Mouse (Mus musculus): ENCODE data around the gene Itgb8. TPM values are rescaled to one million over a fixed set of nuclear protein-coding genes. Genes with fewer than 3 reads are reported as not detected.

Gene Itgb8
- total and polyA plus RNA-seq, 2 experiments from 2014 or later = 10.7 to 33.4 TPM

DNA sequence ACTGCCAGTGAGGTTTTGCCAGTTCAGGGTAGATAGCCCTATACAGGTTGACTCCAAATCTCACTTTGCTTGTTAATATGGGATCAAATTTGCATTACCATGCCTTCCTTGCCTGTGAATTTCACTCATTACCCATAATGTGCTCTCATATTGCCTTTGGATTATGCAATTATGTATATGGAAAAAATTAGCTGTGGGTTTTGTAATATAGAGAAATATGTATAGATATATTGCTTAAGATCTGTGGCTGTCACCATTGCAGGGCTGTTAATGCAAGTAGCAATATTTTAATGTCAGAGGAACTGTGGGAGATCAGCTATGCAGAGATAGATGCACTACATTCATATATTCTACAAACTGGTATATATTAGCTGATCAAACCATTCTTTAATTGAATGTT lies 43.5 kb downstream of the Itgb8 start:
- H3K9me3 ChIP-seq (ENCODE audit: low read length) = no peaks in the 10 kb centered on the region
- no peak overlapping the region for H3K4me3 ChIP-seq (ENCODE audit: low read length)
- ATAC-seq (no peak), DNase-seq (ENCODE audit: low spot score) (no peak)
- H3K36me3 ChIP-seq (ENCODE audit: insufficient read depth, low read length) = no peaks in the 10 kb centered on the region
- H3K9ac ChIP-seq (replicated peaks; ENCODE audit: low read length) = no peak overlapping the region
- TF ChIP-seq CTCF (IDR thresholded peaks at IDR 0.05; ENCODE audit: low read depth) = no peak
- no peak overlapping the region for H3K27ac ChIP-seq
- H3K4me1 ChIP-seq (ENCODE audit: insufficient read depth, low read length) = no peaks in the 10 kb centered on the region
- H3K4me2 ChIP-seq (ENCODE audit: low read depth, low read length) = no peak overlapping the region
- H3K27me3 ChIP-seq (ENCODE audit: insufficient read depth, low read length) = no peaks in the 10 kb centered on the region

DNA sequence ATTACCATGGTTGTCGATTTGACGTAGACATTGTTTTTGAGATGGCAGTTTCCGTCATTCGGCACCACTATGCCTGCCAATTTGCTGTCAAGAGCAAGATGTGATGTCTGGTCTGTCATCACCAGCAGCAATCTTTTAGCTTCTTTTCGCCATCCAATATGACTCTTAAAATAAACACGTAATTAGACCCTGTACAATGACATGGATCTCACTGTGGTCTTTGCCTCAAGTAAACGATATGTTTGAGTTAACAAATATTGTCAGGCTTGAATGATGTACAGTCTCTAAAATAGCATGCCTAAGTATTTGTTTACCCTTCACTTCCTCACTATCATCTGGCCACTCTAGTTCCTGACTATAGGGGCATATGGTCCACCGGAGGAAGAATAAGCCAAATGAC lies 48.8 kb downstream of the Itgb8 start:
- H3K27me3 ChIP-seq (ENCODE audit: insufficient read depth, low read length) = no peaks in the 10 kb centered on the region

DNA sequence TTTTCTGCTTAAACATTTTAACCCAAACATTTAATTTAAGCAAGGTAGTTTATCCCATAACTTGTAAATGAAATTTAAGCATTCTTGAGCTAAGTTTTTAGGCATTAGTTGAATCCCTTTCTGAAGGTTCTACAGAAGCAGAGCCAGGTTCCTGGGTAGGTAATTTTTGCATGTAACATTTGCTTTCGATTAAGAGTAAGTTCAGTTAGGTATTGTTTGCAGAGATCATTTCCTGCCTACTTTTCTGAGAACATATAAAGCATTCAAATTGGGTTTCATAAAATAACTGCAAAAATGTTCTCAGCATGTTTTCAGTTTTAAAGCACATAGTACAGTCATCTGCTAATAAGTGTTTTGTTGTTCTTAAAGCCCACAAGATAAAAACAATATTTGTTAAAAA lies 53.2 kb downstream of the Itgb8 start:
- Histone ChIP-seq H3K27ac (no peak overlapping the region), H3K27me3 (ENCODE audit: insufficient read depth, low read length) (no peaks in the 10 kb centered on the region), H3K4me3 (ENCODE audit: low read length) (no peak overlapping the region), H3K4me2 (ENCODE audit: low read depth, low read length) (no peak overlapping the region), H3K9ac (replicated peaks; ENCODE audit: low read length) (no peak overlapping the region), H3K36me3 (ENCODE audit: insufficient read depth, low read length) (no peaks in the 10 kb centered on the region), H3K9me3 (ENCODE audit: low read length) (no peaks in the 10 kb centered on the region), H3K4me1 (ENCODE audit: insufficient read depth, low read length) (no peaks in the 10 kb centered on the region)
- TF ChIP-seq CTCF (IDR thresholded peaks at IDR 0.05; ENCODE audit: low read depth) = no peak
- 85% methylated on average over 1 of the region's 1 CpGs for WGBS
- DNase-seq (ENCODE audit: low spot score) (no peak), ATAC-seq (no peak)

More for the DNA sequence above, 48.8 kb downstream of the Itgb8 start:
- 70% methylated on average over 8 of the region's 8 CpGs for WGBS
- H3K4me1 ChIP-seq (ENCODE audit: insufficient read depth, low read length) = no peaks in the 10 kb centered on the region
- H3K4me2 ChIP-seq (ENCODE audit: low read depth, low read length) = no peak overlapping the region
- DNase-seq (ENCODE audit: low spot score) (no peak), ATAC-seq (no peak)
- no peak overlapping the region for H3K9ac ChIP-seq (replicated peaks; ENCODE audit: low read length)
- TF ChIP-seq CTCF (IDR thresholded peaks at IDR 0.05; ENCODE audit: low read depth) = no peak
- H3K4me3 ChIP-seq (ENCODE audit: low read length) = no peak overlapping the region
- no peaks in the 10 kb centered on the region for H3K36me3 ChIP-seq (ENCODE audit: insufficient read depth, low read length)
- no peaks in the 10 kb centered on the region for H3K9me3 ChIP-seq (ENCODE audit: low read length)
- no peak overlapping the region for H3K27ac ChIP-seq

GRCm38 (mm10) chr12:119182215-119182924 lies 56.2 kb downstream of the Itgb8 start:
- whole genome bisulfite sequencing = 88% methylated on average over 2 of the region's 2 CpGs
- DNase-seq (ENCODE audit: low spot score) = no peak
- ATAC-seq = no peak
- H3K4me3 ChIP-seq (ENCODE audit: low read length) = no peak overlapping the region
- TF ChIP-seq CTCF (IDR thresholded peaks at IDR 0.05; ENCODE audit: low read depth) = no peak
- no peak overlapping the region for H3K4me2 ChIP-seq (ENCODE audit: low read depth, low read length)
- H3K4me1 ChIP-seq (ENCODE audit: insufficient read depth, low read length) = no peaks in the 10 kb centered on the region
- H3K27me3 ChIP-seq (ENCODE audit: insufficient read depth, low read length) = no peaks in the 10 kb centered on the region
- no peak overlapping the region for H3K27ac ChIP-seq
- H3K9me3 ChIP-seq (ENCODE audit: low read length) = no peaks in the 10 kb centered on the region
- H3K9ac ChIP-seq (replicated peaks; ENCODE audit: low read length) = no peak overlapping the region
- no peaks in the 10 kb centered on the region for H3K36me3 ChIP-seq (ENCODE audit: insufficient read depth, low read length)

DNA sequence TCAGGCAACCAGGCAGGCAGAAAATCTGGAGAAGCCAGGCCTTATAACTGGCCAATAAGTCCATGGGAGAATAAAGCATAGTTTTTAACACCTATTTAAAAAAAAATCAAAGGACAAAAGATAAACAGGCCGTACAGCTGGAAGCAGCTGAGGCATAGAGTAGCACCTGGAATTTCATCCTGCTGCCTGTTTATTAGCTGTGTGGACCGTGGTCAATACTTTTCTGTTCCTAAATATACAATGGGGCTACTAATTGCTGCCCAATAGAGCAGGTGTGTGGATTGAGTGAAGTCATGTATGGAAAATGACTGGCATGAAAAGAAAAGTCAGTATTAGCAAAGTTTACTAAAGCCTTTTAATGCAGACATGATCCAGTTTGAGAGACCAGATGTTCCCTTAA lies 62.6 kb downstream of the Itgb8 start:
- TF ChIP-seq CTCF (IDR thresholded peaks at IDR 0.05; ENCODE audit: low read depth) = no peak
- Histone ChIP-seq H3K36me3 (ENCODE audit: insufficient read depth, low read length) (peaks cover 4% of the 10 kb centered on the region; the same call in 1 of the 2 replicates), H3K27me3 (ENCODE audit: insufficient read depth, low read length) (no peaks in the 10 kb centered on the region), H3K4me2 (ENCODE audit: low read depth, low read length) (no peak overlapping the region), H3K27ac (no peak overlapping the region), H3K4me1 (ENCODE audit: insufficient read depth, low read length) (no peaks in the 10 kb centered on the region), H3K9ac (replicated peaks; ENCODE audit: low read length) (no peak overlapping the region), H3K4me3 (ENCODE audit: low read length) (no peak overlapping the region), H3K9me3 (ENCODE audit: low read length) (no peaks in the 10 kb centered on the region)
- ATAC-seq = no peak
- 83% methylated on average over 2 of the region's 2 CpGs for WGBS
- no peak for DNase-seq (ENCODE audit: low spot score)

DNA sequence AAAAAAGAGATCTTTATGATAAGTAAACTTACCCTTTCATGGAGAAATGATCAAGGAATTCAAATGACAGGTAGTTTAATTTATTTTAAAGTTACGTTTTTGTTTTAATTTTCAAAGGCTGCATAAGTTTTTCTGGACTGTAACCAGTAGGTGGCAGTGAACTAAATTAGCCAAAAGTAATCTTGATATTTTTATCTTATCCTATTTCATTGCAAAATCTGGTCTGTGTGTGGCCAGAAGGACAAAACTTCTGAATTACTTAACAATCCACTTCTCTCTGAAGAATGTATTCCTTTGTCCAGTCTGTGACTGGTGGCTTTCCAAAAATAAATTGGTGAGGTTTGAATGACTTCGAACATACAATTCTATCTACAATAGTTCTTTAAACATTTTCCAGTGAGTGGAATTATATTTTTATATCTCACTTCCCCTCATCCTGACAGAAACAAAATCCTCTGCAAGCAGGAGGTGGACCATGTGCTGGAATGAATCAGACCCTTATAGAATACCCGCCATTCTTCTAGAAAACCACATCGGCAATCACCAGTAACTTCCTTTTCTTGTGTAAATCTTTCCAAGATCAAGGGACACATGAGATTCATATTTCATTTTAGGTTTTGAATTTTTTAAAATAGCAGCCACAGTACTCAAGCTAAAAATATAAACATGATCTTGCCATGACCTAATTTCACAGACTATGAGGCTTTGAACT lies 68.6 kb downstream of the Itgb8 start:
- Histone ChIP-seq H3K9ac (replicated peaks; ENCODE audit: low read length) (no peak overlapping the region), H3K27ac (no peak overlapping the region), H3K27me3 (ENCODE audit: insufficient read depth, low read length) (no peaks in the 10 kb centered on the region), H3K4me3 (ENCODE audit: low read length) (no peak overlapping the region), H3K9me3 (ENCODE audit: low read length) (no peaks in the 10 kb centered on the region), H3K4me1 (ENCODE audit: insufficient read depth, low read length) (no peaks in the 10 kb centered on the region), H3K36me3 (ENCODE audit: insufficient read depth, low read length) (no peaks in the 10 kb centered on the region), H3K4me2 (ENCODE audit: low read depth, low read length) (no peak overlapping the region)
- DNase-seq (ENCODE audit: low spot score) (peak; percentile 14), ATAC-seq (no peak)
- 84% methylated on average over 4 of the region's 4 CpGs for WGBS
- TF ChIP-seq CTCF (IDR thresholded peaks at IDR 0.05; ENCODE audit: low read depth) = peak; percentile 49

GRCm38 (mm10) chr12:119169143-119169542 lies 69.5 kb downstream of the Itgb8 start:
- Histone ChIP-seq H3K27me3 (ENCODE audit: insufficient read depth, low read length) (no peaks in the 10 kb centered on the region), H3K4me2 (ENCODE audit: low read depth, low read length) (no peak overlapping the region), H3K9me3 (ENCODE audit: low read length) (no peaks in the 10 kb centered on the region), H3K9ac (replicated peaks; ENCODE audit: low read length) (no peak overlapping the region), H3K36me3 (ENCODE audit: insufficient read depth, low read length) (no peaks in the 10 kb centered on the region), H3K4me3 (ENCODE audit: low read length) (no peak overlapping the region), H3K4me1 (ENCODE audit: insufficient read depth, low read length) (peaks cover 2% of the 10 kb centered on the region; the same call in 1 of the 2 replicates), H3K27ac (no peak overlapping the region)
- no peak for TF ChIP-seq CTCF (IDR thresholded peaks at IDR 0.05; ENCODE audit: low read depth)
- DNase-seq (ENCODE audit: low spot score) (peak; percentile 24), ATAC-seq (no peak)
- 52% methylated on average over 3 of the region's 3 CpGs for WGBS

Data from hindbrain, postnatal 0 days (tissue).